Mouse (Mus musculus): ENCODE results near the gene Myo5c.

The Myo5c gene

DNA sequence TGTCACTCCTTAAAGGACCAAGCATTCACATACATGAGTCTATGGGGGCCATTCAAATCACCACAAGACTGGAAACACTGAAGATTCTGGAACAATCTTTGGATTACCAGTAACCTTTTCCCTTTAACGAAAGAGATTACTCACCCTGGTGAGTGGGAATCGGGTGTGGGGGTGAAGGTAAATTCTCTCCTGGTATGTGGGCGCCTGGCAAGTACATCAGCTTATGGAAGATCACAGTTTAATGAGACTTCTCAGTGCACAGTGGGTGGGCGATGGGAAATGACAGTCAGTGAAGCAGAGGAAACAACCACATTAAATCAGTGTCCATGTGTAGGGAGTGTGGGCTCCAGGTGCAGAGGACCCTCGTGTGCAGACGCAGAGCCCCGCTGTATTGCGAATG is 99.0 kb downstream of the Myo5c start:
- no peak for DNase-seq

- no peak for DNase-seq
Observed at GRCm38 (mm10) chr9:75334440-75334839, 102.6 kb downstream of the Myo5c start.

DNA sequence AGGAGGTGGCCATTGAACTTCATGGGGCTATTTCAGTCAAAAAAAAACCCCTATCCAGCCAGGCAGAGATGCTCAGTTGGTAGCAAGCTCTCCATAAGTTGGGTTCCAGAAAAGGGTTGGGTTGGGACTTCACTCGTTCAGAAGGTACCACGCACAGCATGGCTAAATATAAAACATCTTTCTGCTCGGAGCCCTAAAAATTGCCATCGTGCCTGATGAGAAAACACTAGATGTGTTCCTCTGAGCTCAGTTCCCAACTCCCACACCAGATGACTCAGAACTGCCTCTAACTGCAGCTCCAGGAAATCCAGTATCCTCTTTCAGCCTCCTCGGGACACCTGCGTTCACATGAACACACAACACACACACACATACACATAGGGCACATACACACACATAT is 106.2 kb downstream of the Myo5c start:
- DNase-seq: no peak

DNA sequence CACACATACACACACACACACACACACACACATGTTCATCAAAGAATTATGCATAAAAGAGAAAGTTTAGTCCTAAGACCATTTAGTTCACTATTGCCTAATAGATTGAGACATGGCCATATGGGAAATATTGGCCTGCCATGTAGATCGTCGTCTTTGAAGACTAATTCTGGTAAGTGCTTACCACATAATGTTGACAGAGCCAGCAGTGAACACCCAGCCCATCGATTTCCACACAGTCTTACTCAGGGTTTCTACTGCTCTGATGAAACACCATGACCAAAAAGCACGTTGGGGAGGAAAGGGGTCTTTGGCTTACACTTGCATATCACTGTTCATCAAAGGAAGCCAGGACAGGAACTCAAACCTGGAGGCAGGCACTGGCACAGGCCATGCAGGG is 110.6 kb downstream of the Myo5c start:
- DNase-seq: peak; percentile 21

DNA sequence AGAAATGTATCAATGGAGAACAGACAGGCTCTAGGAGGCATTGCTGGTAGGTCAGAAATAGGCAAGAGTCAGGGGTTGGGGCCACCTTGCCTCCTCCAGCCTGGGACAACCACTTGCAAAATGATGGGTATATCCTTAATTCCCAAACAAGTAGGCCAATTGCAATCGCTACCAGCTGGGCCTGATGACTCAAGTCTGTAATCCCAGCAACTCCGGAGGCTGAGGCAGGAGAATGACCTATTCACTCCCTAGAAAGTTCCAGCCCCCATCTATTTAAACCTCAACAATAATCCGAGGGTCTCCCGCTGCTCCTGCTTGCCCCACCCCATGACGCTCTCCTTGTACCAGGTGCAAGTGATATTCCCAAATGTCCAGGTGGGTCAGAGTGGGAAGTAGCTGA is 115.6 kb downstream of the Myo5c start, which contains the start of gene Bcl2l10:
Gene Bcl2l10, plus strand, starts transcription at position 301 of the 400 bp plus-strand sequence.
- no peak for DNase-seq

DNA sequence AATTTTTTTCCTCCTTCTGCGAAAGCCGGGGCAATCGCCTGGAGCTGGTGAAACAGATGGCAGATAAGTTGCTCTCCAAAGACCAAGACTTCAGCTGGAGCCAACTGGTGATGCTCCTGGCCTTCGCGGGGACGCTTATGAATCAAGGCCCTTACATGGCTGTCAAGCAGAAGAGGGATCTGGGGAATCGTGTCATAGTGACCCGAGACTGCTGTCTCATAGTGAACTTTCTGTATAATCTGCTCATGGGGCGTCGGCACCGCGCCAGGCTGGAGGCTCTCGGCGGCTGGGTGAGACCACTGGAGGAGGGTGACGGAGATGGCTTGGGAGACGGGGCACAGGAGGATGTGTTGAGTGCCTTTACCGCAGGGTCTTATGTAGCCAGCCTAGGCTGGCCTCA is 116.2 kb downstream of the Myo5c start:
- DNase-seq: no peak

- DNase-seq: no peak
Observed at GRCm38 (mm10) chr9:75348641-75349040, 116.8 kb downstream of the Myo5c start.

DNA sequence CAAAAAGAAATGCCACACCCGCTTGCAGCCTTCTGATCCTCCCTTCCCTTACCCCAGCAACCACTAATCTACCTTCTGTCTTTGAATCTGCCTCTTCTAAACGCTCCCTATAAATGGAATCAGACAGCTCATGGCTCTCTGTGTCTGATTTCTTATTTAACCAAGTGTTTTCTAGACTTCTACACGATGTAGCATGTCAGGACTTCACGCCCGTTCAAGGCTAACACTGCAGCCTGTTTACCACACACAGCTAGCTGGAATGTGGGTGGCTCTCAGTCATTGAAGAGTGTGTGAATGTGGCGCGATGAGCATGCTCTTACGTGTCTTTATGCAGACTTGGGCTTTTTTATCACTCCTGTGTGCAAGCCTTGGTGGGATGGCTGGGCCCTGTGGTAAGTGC is 121.3 kb downstream of the Myo5c start:
- no peak for DNase-seq
